In genomic region chr12:71532708-71533450, GRCm38 (mm10) we compare ENCODE assay signal across 18 mouse cellular contexts.
DNase-seq lines count a peak whose midpoint lies in the region; ATAC-seq and TF ChIP-seq lines count a peak whose summit lies in the region.
"Had no signal": no experiment of that assay in that cellular context is flagged by ENCODE, and none has a peak within 500 bp of the region (broad histone marks: within the 10 kb centered on the region; RNA-seq: fewer than 3 reads in every experiment).

No protein-coding gene starts in this region.

- 0 out of 2 replicates have a peak, but pooled peaks have one; percentile 50 for ATAC-seq in common myeloid progenitor, adult 5-6 weeks (replicated peaks; ENCODE audit: low read depth, poor library complexity, severe bottlenecking)
- ATAC-seq in forebrain, embryonic 13.5 days, result peak; percentile 93
- ATAC-seq in hindbrain, postnatal 0 days, result peak; percentile 67
- ATAC-seq in neural tube, embryonic 12.5 days (ENCODE audit: low FRiP score, low read depth), result peak; percentile 94
- no peak for ATAC-seq in cerebellum, adult (ENCODE audit: insufficient number of reproducible peaks, low FRiP score, low TSS enrichment)
- ATAC-seq in megakaryocyte progenitor cell, adult 5-6 weeks (replicated peaks; ENCODE audit: poor library complexity), result no peak
- ATAC-seq: CD4-positive, CD25-positive, alpha-beta regulatory T cell, adult 4 months; Patski had no signal

- no peak for TF ChIP-seq CTCF in hindbrain, postnatal 0 days (IDR thresholded peaks at IDR 0.05; ENCODE audit: low read depth)

- DNase-seq in hindbrain, postnatal 0 days (ENCODE audit: low spot score), result peak; percentile 56
- DNase-seq in c-Kit-positive CD71-positive TER-119-positive erythroid progenitor cells, embryonic 14.5 days (ENCODE audit: low spot score), result no peak
- DNase-seq in urinary bladder, postnatal 36 days (ENCODE audit: low spot score in 2 of 2), result no peak
- DNase-seq: adrenal gland, postnatal 36 days; cerebellum, adult 9-11 months; gastrocnemius, adult 2 months; kidney, postnatal 36 days; liver, embryonic 13.5 days; lung, postnatal 36 days; right cerebral cortex, postnatal 25 days had no signal

- 15% methylated on average over 22 of the region's 22 CpGs for WGBS in forebrain, embryonic 13.5 days
- 22% methylated on average over 22 of the region's 22 CpGs for WGBS in hindbrain, postnatal 0 days
- 36% methylated on average over 22 of the region's 22 CpGs for WGBS in neural tube, embryonic 12.5 days

- peak overlapping the region; percentile 4 for H3K4me2 ChIP-seq in forebrain, embryonic 13.5 days
- H3K4me2 ChIP-seq in hindbrain, postnatal 0 days (ENCODE audit: low read depth, low read length), result no peak overlapping the region
- 0 out of 2 replicates have a peak overlapping the region, but pooled peaks have one; percentile 4 for H3K4me2 ChIP-seq in neural tube, embryonic 12.5 days (replicated peaks)
- H3K4me2 ChIP-seq: heart, embryonic 13.5 days; liver, embryonic 13.5 days had no signal

- no peak overlapping the region for H3K4me3 ChIP-seq in forebrain, embryonic 13.5 days
- no peak overlapping the region for H3K4me3 ChIP-seq in hindbrain, postnatal 0 days (ENCODE audit: low read length)
- H3K4me3 ChIP-seq in neural tube, embryonic 12.5 days, result no peak overlapping the region
- H3K4me3 ChIP-seq: gastrocnemius, adult 2 months; heart, embryonic 13.5 days; liver, embryonic 13.5 days had no signal

- H3K27ac ChIP-seq in forebrain, embryonic 13.5 days, result peak overlapping the region; percentile 80
- no peak overlapping the region; the same call in 1 of the 2 replicates for H3K27ac ChIP-seq in hindbrain, postnatal 0 days
- peak overlapping the region; percentile 50; the same call in 1 of the 2 replicates for H3K27ac ChIP-seq in neural tube, embryonic 12.5 days
- H3K27ac ChIP-seq: gastrocnemius, adult 2 months; heart, embryonic 13.5 days; liver, embryonic 13.5 days had no signal

- H3K36me3 ChIP-seq in forebrain, embryonic 13.5 days (ENCODE audit: poor library complexity, severe bottlenecking), result no peaks in the 10 kb centered on the region
- no peaks in the 10 kb centered on the region for H3K36me3 ChIP-seq in hindbrain, postnatal 0 days (ENCODE audit: insufficient read depth, low read length)
- H3K36me3 ChIP-seq in neural tube, embryonic 12.5 days, result no peaks in the 10 kb centered on the region
- H3K36me3 ChIP-seq: heart, embryonic 13.5 days; liver, embryonic 13.5 days had no signal

- H3K9ac ChIP-seq in forebrain, embryonic 13.5 days, result no peak overlapping the region
- no peak overlapping the region for H3K9ac ChIP-seq in hindbrain, postnatal 0 days (replicated peaks; ENCODE audit: low read length)
- no peak overlapping the region for H3K9ac ChIP-seq in neural tube, embryonic 12.5 days
- H3K9ac ChIP-seq: heart, embryonic 13.5 days; liver, embryonic 13.5 days had no signal

- H3K9me3 ChIP-seq in forebrain, embryonic 13.5 days (replicated peaks), result no peaks in the 10 kb centered on the region
- H3K9me3 ChIP-seq in hindbrain, postnatal 0 days (ENCODE audit: low read length), result no peaks in the 10 kb centered on the region
- no peaks in the 10 kb centered on the region for H3K9me3 ChIP-seq in neural tube, embryonic 12.5 days
- H3K9me3 ChIP-seq: heart, embryonic 13.5 days; liver, embryonic 13.5 days had no signal

- H3K27me3 ChIP-seq in forebrain, embryonic 13.5 days, result no peaks in the 10 kb centered on the region; the same call in 1 of the 2 replicates
- H3K27me3 ChIP-seq in hindbrain, postnatal 0 days (ENCODE audit: insufficient read depth, low read length), result no peaks in the 10 kb centered on the region
- H3K27me3 ChIP-seq in neural tube, embryonic 12.5 days (replicated peaks), result no peaks in the 10 kb centered on the region
- H3K27me3 ChIP-seq: liver, embryonic 13.5 days; Patski had no signal

- peaks cover 28% of the 10 kb centered on the region for H3K4me1 ChIP-seq in forebrain, embryonic 13.5 days
- peaks cover 15% of the 10 kb centered on the region for H3K4me1 ChIP-seq in hindbrain, postnatal 0 days (ENCODE audit: insufficient read depth, low read length)
- H3K4me1 ChIP-seq in neural tube, embryonic 12.5 days, result peaks cover 16% of the 10 kb centered on the region; the same call in 1 of the 2 replicates
- H3K4me1 ChIP-seq: heart, embryonic 13.5 days; liver, embryonic 13.5 days had no signal

Comparison
In these comparisons a context has a peak if more than half of its experiments do, and no peak if none do; other contexts are left out.
1. ATAC-seq: peak in common myeloid progenitor, adult 5-6 weeks (single experiment), forebrain, embryonic 13.5 days (single experiment), hindbrain, postnatal 0 days (single experiment) and neural tube, embryonic 12.5 days (single experiment); none in cerebellum, adult (single experiment) and megakaryocyte progenitor cell, adult 5-6 weeks (single experiment).